Mouse (Mus musculus) CH12.LX (cell line): Measurements from ENCODE around the gene Gm12394.

Experiments used
- CHD2 ChIP-seq: IDR thresholded peaks from 2 replicates; pipeline ENCODE4 v1.6.1; 2011; ENCODE audit warnings: low read length, improper control_type of control experiment
- CTCF ChIP-seq, 2 experiments: IDR thresholded peaks in 1 of 2; conservative IDR thresholded peaks in 1 of 2; 2 replicates each; pipeline ENCODE4 v1.5.1; 2011 to 2012; ENCODE audit warnings: low read depth in 2 of 2, low read length in 2 of 2, improper control_type of control experiment in 1 of 2, inconsistent platforms in 1 of 2, mild to moderate bottlenecking in 1 of 2, moderate library complexity in 1 of 2
- E2F4 ChIP-seq: IDR thresholded peaks from 2 replicates; pipeline ENCODE4 v1.6.1; 2011; ENCODE audit warnings: low read depth, low read length, improper control_type of control experiment; ENCODE audit not compliant: insufficient replicate concordance
- EP300 ChIP-seq: IDR thresholded peaks from 2 replicates; pipeline ENCODE4 v1.6.1; 2011; ENCODE audit warnings: low read length, improper control_type of control experiment
- IRF4 ChIP-seq: IDR thresholded peaks from 2 replicates; pipeline ENCODE4 v1.6.1; 2014; ENCODE audit warnings: low read depth, mild to moderate bottlenecking, inconsistent platforms, low read length, improper control_type of control experiment
- MEF2A ChIP-seq: IDR thresholded peaks from 2 replicates; pipeline ENCODE4 v1.6.1; 2014; ENCODE audit warnings: low read depth, mild to moderate bottlenecking, inconsistent platforms, low read length, improper control_type of control experiment, borderline replicate concordance
- POLR2A ChIP-seq: IDR thresholded peaks from 2 replicates; pipeline ENCODE4 v1.6.1; 2011; ENCODE audit warnings: low read depth, mild to moderate bottlenecking, improper control_type of control experiment, low read length
- ZKSCAN1 ChIP-seq: IDR thresholded peaks from 2 replicates; pipeline ENCODE4 v1.6.1; 2012; ENCODE audit warnings: low read depth, inconsistent platforms, low read length, improper control_type of control experiment, borderline replicate concordance

DNA sequence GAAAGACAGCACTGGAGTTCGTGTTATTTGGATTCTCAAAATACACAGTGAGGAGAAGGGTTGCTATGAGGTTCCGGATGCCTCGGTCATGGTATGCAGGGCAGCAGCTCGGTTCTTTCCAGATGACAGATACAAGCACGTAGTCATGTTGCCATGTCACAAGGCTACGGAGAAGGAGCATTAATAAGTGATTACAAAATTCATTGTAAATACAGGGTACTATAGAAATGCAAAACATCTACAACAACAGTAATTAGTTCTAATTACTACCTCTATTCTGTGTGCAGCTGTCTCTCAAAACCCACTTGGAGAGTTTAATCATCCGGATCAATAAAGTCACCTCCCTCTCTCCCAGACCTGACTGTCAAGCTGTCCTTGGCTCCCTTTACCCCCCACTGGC is 38.5 kb upstream of the Gm12394 start:
- no peak for TF ChIP-seq EP300
- TF ChIP-seq CTCF (conservative IDR thresholded peaks at IDR 0.05 in 1 of 2, IDR thresholded peaks at IDR 0.05 in 1 of 2; ENCODE audit: low read depth in 2 of 2, low read length in 2 of 2), result no peak
- TF ChIP-seq MEF2A, result no peak
- TF ChIP-seq CHD2, result no peak
- no peak for TF ChIP-seq ZKSCAN1
- no peak for TF ChIP-seq POLR2A
- no peak for TF ChIP-seq IRF4
- no peak for TF ChIP-seq E2F4
